Mouse (Mus musculus) forebrain, embryonic 15.5 days (tissue): ENCODE measurements at regions not wholly inside any gene's neighbourhood (a gene's known extent, or its start where the extent isn't known, plus 50 kb on each side); places are given as distances from the start of the nearest gene placed in this dataset.

Experiments
- ATAC-seq: fragments of 200-750 bp; cut with Nextera tagmentation; replicated peaks from 2 replicates; pipeline ENCODE4 v1.8.0; 2017; ENCODE audit warnings: mild to moderate bottlenecking, moderate TSS enrichment, moderate library complexity
- H3K27ac ChIP-seq: fragments of 300-500 bp; sonication (generic); replicated peaks from 2 replicates; pipeline ENCODE4 v1.5.1; 2015; ENCODE audit warnings: mild to moderate bottlenecking, inconsistent platforms
- H3K27me3 ChIP-seq: fragments of 300-500 bp; sonication (generic); 2 replicates; pipeline ENCODE4 v1.6.1; 2015; ENCODE audit warnings: inconsistent platforms
- H3K36me3 ChIP-seq: fragments of 300-500 bp; sonication (generic); 2 replicates; pipeline ENCODE4 v1.6.1; 2015; ENCODE audit warnings: mild to moderate bottlenecking, inconsistent platforms
- H3K4me1 ChIP-seq: fragments of 300-500 bp; sonication (generic); 2 replicates; pipeline ENCODE4 v1.6.1; 2015; ENCODE audit warnings: inconsistent platforms
- H3K4me2 ChIP-seq: fragments of 300-500 bp; sonication (generic); replicated peaks from 2 replicates; pipeline ENCODE4 v1.6.1; 2015; ENCODE audit warnings: mild to moderate bottlenecking, inconsistent platforms
- H3K4me3 ChIP-seq: fragments of 300-500 bp; sonication (generic); 2 replicates; pipeline ENCODE4 v1.5.1; 2015; ENCODE audit warnings: mild to moderate bottlenecking, inconsistent platforms
- H3K9ac ChIP-seq: fragments of 300-500 bp; sonication (generic); replicated peaks from 2 replicates; pipeline ENCODE4 v1.6.1; 2015; ENCODE audit warnings: mild to moderate bottlenecking, inconsistent platforms
- H3K9me3 ChIP-seq: fragments of 300-500 bp; sonication (generic); 2 replicates; pipeline ENCODE4 v1.6.1; 2016; ENCODE audit warnings: inconsistent platforms
- WGBS: fragments of 180-500 bp; shearing (Covaris S2); methylation state at CpG from one replicate; pipeline ENCODE4 v1.1.7; 2015; ENCODE audit warnings: mixed read lengths; 5-methylcytosine and 5-hydroxymethylcytosine counted together

DNA sequence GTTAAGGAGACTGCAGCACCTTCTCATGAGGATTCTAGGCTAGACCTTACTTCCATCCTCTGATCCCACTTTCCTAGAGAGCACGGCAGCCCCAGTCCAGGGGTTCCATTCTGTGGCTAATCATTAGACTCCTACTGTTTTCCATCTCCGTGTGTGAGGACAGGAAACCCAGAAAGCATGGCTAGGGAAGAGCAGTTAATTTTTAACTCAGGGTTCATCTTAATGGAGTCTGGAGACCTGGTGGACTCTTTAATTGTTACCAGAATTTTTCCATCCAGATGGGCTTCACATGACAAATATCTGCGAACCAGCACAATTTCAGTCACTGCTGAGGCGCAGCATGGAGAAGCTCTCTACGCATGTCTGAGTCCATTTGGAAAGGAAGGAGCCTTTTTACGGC, 222.8 kb upstream of the Prdm1 start:
- H3K36me3 ChIP-seq, result no peaks in the 10 kb centered on the region
- H3K4me1 ChIP-seq, result no peaks in the 10 kb centered on the region; the same call in 1 of the 2 replicates
- H3K27me3 ChIP-seq, result no peaks in the 10 kb centered on the region
- no peak overlapping the region for H3K4me3 ChIP-seq
- H3K9me3 ChIP-seq, result no peaks in the 10 kb centered on the region
- no peak overlapping the region for H3K9ac ChIP-seq
- no peak for ATAC-seq
- 92% methylated on average over 6 of the region's 6 CpGs for WGBS
- no peak overlapping the region for H3K27ac ChIP-seq
- no peak overlapping the region for H3K4me2 ChIP-seq

DNA sequence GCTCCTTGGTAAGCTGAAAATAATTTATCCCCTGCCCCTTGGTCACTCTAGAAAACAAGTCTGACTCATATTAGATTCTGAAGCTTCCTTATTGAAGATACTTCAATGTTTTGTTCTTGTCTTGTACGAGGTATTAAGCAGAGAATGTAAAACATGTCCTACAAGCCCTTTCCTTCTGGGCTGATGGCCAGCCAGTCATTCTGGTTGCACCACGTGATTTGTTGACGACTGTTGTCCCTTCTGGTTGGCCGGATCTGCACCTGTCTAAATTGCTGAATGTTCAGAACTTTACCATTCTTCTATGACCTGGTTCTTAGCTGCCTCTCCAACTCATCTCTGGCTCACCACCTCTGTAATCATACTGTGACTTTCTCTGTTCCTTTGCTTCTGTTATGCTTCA, 220.9 kb upstream of the Prdm1 start:
- Histone ChIP-seq H3K9me3 (no peaks in the 10 kb centered on the region), H3K36me3 (no peaks in the 10 kb centered on the region), H3K4me3 (no peak overlapping the region), H3K4me1 (no peaks in the 10 kb centered on the region), H3K4me2 (no peak overlapping the region), H3K9ac (no peak overlapping the region), H3K27me3 (no peaks in the 10 kb centered on the region), H3K27ac (no peak overlapping the region)
- WGBS, result 72% methylated on average over 4 of the region's 4 CpGs
- no peak for ATAC-seq

DNA sequence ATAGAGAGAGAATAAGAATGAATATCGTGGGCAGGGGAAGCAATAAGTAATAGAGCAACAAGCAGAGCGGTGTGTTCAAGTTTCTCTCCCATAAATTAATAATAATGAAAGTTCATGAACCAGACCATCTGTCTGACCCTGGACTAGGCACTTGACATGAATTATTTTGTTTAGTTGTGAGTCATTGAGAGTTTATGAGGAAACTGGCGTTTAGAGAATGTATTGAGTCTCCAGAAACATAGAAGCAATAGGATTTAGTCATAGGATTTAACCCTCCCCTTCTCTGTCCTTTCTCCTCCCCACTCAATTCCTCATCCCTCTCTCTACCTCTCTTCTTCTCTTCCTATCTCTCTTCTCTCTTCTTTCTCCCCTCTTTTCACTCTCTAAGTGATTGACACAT, 219.1 kb upstream of the Prdm1 start:
- H3K27ac ChIP-seq, result no peak overlapping the region
- no peak overlapping the region for H3K9ac ChIP-seq
- no peak for ATAC-seq
- no peaks in the 10 kb centered on the region for H3K9me3 ChIP-seq
- no peaks in the 10 kb centered on the region for H3K27me3 ChIP-seq
- H3K4me1 ChIP-seq, result no peaks in the 10 kb centered on the region
- H3K4me3 ChIP-seq, result no peak overlapping the region
- no peaks in the 10 kb centered on the region for H3K36me3 ChIP-seq
- H3K4me2 ChIP-seq, result no peak overlapping the region
- WGBS, result 86% methylated on average over 3 of the region's 3 CpGs

DNA sequence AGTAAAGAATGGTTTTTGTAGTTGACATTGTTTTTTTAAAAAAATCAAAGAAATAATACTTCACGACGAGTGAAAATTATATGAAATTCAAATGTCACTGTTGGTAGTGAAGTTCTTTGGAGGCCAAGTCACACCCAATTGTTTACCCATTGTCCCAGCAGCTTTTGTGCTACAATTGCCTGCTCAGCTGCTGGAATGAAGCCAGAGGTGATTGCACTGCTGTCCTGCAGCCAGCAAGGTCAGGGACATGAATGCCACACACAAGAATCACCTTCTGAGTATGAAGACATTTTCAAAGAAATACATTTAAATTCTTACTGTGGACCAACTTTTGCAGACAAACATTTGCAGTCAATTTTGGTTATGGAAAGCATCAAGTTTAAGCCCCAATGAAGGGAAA, 215.9 kb upstream of the Prdm1 start:
- H3K4me1 ChIP-seq, result no peaks in the 10 kb centered on the region
- no peak overlapping the region for H3K27ac ChIP-seq
- H3K27me3 ChIP-seq, result no peaks in the 10 kb centered on the region
- no peak overlapping the region for H3K4me3 ChIP-seq
- H3K4me2 ChIP-seq, result no peak overlapping the region
- no peaks in the 10 kb centered on the region for H3K9me3 ChIP-seq
- 67% methylated on average over 2 of the region's 2 CpGs for WGBS
- H3K9ac ChIP-seq, result no peak overlapping the region
- ATAC-seq, result no peak
- no peaks in the 10 kb centered on the region for H3K36me3 ChIP-seq

DNA sequence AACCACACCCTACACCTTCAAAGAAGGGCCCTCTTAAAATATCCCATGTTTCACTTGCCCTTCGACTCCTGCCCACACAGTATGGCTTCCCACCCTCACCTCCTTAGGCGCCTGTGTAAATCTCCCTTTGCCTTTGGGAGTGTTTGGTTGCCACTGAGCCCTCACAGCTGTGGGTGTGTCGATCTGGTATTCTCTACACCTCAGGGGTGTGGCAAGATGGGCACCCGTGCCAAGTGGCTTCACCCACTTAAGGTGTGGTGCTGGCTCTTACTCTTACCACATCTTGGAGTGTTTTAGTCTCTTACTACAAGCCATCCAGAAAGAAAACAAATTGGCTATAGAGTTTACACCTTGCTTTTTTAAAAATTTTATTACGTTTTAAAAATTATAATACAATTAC, 205.3 kb upstream of the Prdm1 start:
- Histone ChIP-seq H3K36me3 (no peaks in the 10 kb centered on the region), H3K4me1 (no peaks in the 10 kb centered on the region), H3K27me3 (no peaks in the 10 kb centered on the region), H3K27ac (no peak overlapping the region), H3K4me2 (no peak overlapping the region), H3K4me3 (no peak overlapping the region), H3K9me3 (no peaks in the 10 kb centered on the region), H3K9ac (no peak overlapping the region)
- no peak for ATAC-seq
- WGBS, result 93% methylated on average over 5 of the region's 5 CpGs

DNA sequence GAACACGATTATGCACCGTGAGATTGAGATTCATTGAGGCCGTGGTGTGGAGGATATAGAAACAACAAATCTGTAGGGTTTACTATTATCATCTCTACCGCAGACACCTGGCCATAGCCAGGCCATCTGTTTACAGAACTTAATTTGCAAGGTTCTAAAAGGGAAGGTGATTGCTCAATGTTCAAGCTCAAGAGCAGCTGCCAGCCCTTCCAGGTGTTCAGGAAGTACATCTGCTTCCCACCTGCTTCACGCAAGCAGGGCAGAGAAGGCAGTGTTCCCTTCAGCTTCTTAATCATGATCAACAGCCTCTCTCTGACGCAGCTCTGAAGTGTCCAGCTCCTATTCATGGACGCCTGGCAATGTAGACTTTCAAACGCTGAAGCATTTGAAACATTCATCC, 202.4 kb upstream of the Prdm1 start:
- no peaks in the 10 kb centered on the region for H3K36me3 ChIP-seq
- no peaks in the 10 kb centered on the region for H3K4me1 ChIP-seq
- 90% methylated on average over 8 of the region's 8 CpGs for WGBS
- H3K4me3 ChIP-seq, result no peak overlapping the region
- H3K9ac ChIP-seq, result no peak overlapping the region
- no peak overlapping the region for H3K4me2 ChIP-seq
- no peak overlapping the region for H3K27ac ChIP-seq
- ATAC-seq, result no peak
- H3K27me3 ChIP-seq, result no peaks in the 10 kb centered on the region
- no peaks in the 10 kb centered on the region for H3K9me3 ChIP-seq

DNA sequence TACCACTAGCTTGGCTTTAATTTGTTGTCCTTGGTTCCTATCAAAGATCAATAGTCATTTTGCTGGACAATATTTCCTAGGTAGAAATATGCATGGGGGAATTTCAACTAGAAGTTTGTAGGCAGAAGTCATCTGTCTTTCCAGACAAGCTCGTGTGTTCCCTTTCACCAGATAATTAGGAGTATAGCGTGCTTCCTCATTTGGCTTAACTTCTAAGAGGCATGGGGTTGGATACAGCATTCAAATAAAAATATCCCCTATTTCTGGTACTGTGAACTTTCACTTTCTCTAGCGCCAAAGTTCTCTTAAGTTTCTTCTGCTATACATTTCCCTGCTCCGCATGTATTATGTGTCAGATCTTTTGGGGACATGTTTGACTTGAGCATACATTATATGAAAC, 200.7 kb upstream of the Prdm1 start:
- WGBS, result 90% methylated on average over 4 of the region's 4 CpGs

DNA sequence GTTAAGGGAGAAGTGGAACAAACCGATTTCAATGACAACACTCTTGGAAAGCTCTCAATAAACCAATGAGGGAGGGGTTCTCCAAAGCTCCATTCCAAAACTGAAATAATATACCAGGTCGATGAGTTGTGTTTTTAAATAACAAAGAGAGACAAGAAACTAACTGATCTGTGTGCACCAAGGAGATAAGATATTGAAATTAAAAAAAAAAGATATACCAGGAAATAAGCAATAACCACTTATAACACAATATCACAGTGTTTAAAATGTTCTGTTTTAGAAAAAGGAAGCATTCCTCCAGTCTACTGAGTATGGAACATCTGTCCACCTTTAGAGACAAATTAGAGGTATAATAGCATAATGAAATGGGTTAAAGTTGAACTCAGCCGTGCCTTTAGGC, 196.3 kb upstream of the Prdm1 start:
- Histone ChIP-seq H3K36me3 (no peaks in the 10 kb centered on the region), H3K9ac (no peak overlapping the region), H3K4me2 (no peak overlapping the region), H3K27ac (no peak overlapping the region), H3K9me3 (no peaks in the 10 kb centered on the region), H3K27me3 (no peaks in the 10 kb centered on the region), H3K4me3 (no peak overlapping the region), H3K4me1 (no peaks in the 10 kb centered on the region)
- ATAC-seq, result no peak
- 72% methylated on average over 3 of the region's 3 CpGs for WGBS

More for the DNA sequence above, 200.7 kb upstream of the Prdm1 start:
- Histone ChIP-seq H3K27ac (no peak overlapping the region), H3K36me3 (no peaks in the 10 kb centered on the region), H3K4me2 (no peak overlapping the region), H3K9me3 (no peaks in the 10 kb centered on the region), H3K4me3 (no peak overlapping the region), H3K27me3 (no peaks in the 10 kb centered on the region), H3K4me1 (no peaks in the 10 kb centered on the region), H3K9ac (no peak overlapping the region)
- no peak for ATAC-seq

DNA sequence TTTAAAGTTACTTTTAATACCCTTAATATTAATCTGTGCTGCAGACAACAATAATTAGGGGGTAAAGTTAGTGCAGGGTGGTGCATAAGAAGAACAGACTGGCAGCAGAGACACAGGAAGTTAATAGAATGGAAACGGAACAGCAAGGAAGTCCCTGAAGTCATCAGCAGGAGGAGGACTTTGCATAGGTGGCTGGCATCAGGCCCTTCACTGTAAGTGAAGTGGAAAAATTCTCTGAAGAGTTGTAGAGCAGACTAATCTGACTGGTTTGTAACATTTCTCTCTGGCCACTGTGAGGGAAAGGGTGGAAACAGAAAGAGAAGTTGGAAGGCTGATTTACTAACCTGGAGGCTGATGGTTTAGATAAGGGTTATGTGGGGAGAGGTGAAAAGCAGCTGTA, 195.5 kb upstream of the Prdm1 start:
- 44% methylated on average over 1 of the region's 1 CpGs for WGBS
- Histone ChIP-seq H3K36me3 (no peaks in the 10 kb centered on the region), H3K9me3 (no peaks in the 10 kb centered on the region), H3K4me3 (no peak overlapping the region), H3K27me3 (no peaks in the 10 kb centered on the region), H3K4me1 (no peaks in the 10 kb centered on the region), H3K9ac (no peak overlapping the region), H3K4me2 (no peak overlapping the region), H3K27ac (no peak overlapping the region)
- ATAC-seq, result no peak

DNA sequence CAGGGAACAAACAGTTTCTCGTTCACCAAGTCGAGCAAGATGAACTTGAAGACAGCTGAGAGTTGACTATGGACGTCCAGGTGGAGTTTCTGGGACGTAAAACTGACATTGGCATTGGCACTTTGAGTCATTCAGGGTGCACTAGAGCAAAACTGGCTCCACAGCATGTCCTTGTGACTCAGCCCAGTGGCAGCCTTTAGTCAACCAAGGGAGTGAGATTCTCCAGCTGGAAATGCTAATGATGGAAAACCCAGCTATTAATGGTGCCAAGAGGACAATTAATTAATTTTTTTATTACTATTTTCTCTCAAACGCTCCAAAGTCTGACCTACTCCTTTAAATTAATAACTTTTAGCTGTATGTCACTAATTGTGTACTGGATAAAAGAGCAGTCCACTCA, 195.0 kb upstream of the Prdm1 start:
- Histone ChIP-seq H3K27ac (no peak overlapping the region), H3K9me3 (no peaks in the 10 kb centered on the region), H3K36me3 (no peaks in the 10 kb centered on the region), H3K4me1 (no peaks in the 10 kb centered on the region), H3K9ac (no peak overlapping the region), H3K27me3 (no peaks in the 10 kb centered on the region), H3K4me3 (no peak overlapping the region), H3K4me2 (no peak overlapping the region)
- ATAC-seq, result no peak
- 83% methylated on average over 5 of the region's 5 CpGs for WGBS

DNA sequence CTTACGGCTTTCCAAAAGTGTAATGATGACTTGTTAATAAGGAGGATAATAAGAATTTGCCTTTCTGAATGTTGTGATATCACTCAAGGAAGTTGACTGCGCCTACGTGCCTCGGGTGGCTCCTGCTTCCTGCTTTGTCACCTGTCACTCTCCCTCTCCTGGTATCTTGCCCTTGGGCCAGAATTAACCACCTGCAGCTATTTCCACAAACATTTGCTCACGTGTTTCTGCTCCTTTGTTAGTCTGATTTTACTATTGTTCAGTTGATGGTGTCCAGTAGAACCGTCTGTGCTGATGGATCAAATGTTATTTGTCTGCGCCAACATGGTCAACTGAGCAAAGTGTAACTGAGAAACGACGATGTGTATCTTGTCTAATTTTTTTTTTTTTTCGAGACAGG, 193.4 kb upstream of the Prdm1 start:
- WGBS, result 89% methylated on average over 10 of the region's 10 CpGs
- H3K36me3 ChIP-seq, result no peaks in the 10 kb centered on the region
- H3K4me1 ChIP-seq, result no peaks in the 10 kb centered on the region
- ATAC-seq, result no peak
- H3K27me3 ChIP-seq, result no peaks in the 10 kb centered on the region
- H3K4me2 ChIP-seq, result no peak overlapping the region
- no peak overlapping the region for H3K4me3 ChIP-seq
- no peak overlapping the region for H3K27ac ChIP-seq
- H3K9me3 ChIP-seq, result no peaks in the 10 kb centered on the region
- no peak overlapping the region for H3K9ac ChIP-seq

DNA sequence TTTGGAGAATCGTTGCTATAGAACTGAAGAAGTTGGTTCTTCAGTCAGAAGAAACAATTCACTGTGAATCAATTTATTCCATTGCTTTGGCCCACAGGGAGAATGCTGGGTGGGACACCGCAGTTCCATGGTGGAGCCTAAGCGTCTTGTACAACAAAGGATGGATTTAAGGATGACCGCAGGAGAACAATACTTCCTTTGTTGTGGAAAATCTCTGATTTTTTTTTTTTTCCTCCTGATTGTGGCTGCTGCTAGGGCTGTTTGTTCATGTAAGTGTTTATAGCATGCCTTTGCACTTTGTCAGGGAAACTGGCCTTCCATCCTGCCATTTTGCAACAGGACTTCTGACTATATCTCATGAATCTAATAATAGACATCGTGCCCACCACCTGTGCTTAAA, 188.3 kb upstream of the Prdm1 start:
- Histone ChIP-seq H3K27ac (no peak overlapping the region), H3K4me2 (no peak overlapping the region), H3K36me3 (no peaks in the 10 kb centered on the region), H3K9me3 (no peaks in the 10 kb centered on the region), H3K4me1 (no peaks in the 10 kb centered on the region), H3K27me3 (no peaks in the 10 kb centered on the region), H3K9ac (no peak overlapping the region), H3K4me3 (no peak overlapping the region)
- WGBS, result 47% methylated on average over 5 of the region's 5 CpGs
- ATAC-seq, result no peak

DNA sequence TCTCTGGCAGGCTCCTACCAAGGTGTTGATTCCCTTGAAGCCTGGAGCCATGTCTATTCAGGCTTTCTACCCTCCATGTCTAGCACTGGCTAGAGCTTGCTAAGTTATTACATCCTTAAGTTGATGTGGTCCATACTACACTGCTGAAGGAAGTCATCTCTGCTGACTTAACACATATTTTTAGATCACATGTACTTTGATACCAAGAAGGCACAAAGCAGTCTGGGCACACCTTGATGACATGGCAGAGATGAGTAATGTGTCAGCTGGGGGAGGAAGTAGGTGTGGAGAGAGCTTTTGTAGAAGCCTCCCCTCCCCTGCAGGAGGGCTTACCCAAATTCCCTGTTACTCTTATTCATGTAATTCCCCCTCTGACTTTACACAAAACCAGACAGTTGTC, 187.6 kb upstream of the Prdm1 start:
- H3K27ac ChIP-seq, result no peak overlapping the region
- no peaks in the 10 kb centered on the region for H3K4me1 ChIP-seq
- no peaks in the 10 kb centered on the region for H3K27me3 ChIP-seq
- H3K36me3 ChIP-seq, result no peaks in the 10 kb centered on the region
- no peak overlapping the region for H3K4me2 ChIP-seq
- ATAC-seq, result no peak
- H3K9ac ChIP-seq, result no peak overlapping the region
- no peak overlapping the region for H3K4me3 ChIP-seq
- no peaks in the 10 kb centered on the region for H3K9me3 ChIP-seq

DNA sequence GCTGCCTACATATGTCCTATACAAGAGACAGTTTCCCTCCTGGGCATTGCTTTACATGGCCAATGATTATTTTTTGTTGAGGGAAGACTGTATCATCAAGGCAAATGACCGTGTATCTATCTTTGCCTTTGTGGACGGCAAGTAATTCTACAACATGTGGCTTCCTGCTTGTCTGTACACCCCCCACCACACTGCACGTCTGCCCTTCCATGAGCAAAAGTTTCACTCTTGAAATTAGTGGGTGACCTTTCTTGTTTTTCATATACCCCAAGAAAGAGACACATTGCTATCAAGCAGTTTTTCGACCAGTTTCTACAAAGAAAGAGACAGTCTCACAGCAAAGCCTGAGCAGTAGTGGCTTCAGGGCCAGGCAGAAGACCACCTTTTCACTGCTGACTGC, 180.5 kb upstream of the Prdm1 start:
- Histone ChIP-seq H3K9ac (no peak overlapping the region), H3K27ac (no peak overlapping the region), H3K27me3 (no peaks in the 10 kb centered on the region), H3K9me3 (no peaks in the 10 kb centered on the region), H3K36me3 (no peaks in the 10 kb centered on the region), H3K4me3 (no peak overlapping the region), H3K4me1 (no peaks in the 10 kb centered on the region), H3K4me2 (no peak overlapping the region)
- 90% methylated on average over 4 of the region's 4 CpGs for WGBS
- ATAC-seq, result no peak
